Mouse (Mus musculus) lung, postnatal 25 days (tissue): Measurements from ENCODE around the gene Cdh24.
"Not testable (repeated sequence)": the region's sequence is repeated elsewhere in the genome, so short reads cannot be mapped to it uniquely, and the experiment has no call there.

Experiments used
- DNase-seq: peaks from one replicate; pipeline ENCODE4 v3.0.0; 2022; ENCODE audit warnings: low spot score

Gene Cdh24

DNA sequence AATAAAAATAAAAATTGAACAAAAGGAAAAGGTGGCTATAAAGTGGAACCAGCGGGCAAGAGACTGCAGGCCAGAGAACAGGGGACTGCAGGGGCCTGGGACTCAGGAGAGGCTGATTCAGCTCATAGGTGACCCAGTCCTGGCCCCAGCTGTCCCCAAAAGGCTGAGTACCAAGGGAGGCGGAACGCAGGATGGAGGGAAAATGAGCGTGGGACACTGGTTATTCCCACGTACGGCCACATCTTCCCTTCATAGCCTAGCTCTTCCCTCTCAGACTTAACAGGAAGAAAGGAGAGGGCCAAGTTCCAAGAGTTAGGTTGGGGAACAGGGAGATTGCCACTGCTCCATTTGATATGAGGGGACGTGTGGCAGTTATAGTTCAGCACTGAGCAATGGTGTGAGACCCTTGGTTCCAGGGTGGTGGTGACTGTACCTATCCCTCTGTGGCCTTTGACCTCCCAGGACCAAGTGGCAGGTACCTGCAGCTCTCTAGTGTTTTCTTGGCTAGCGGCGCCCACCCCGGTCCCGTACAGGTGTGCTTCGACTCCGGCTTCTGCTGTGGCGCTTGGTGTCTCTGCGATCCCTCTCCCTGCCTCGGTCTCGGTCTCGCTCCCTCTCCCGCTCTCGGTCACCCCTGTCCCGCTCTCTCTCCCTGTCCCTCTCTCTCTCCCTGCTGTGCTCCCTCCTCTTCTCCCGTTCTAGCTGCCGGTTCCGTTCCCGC is 1.2 kb upstream of the Cdh24 start:
- no peak for DNase-seq

DNA sequence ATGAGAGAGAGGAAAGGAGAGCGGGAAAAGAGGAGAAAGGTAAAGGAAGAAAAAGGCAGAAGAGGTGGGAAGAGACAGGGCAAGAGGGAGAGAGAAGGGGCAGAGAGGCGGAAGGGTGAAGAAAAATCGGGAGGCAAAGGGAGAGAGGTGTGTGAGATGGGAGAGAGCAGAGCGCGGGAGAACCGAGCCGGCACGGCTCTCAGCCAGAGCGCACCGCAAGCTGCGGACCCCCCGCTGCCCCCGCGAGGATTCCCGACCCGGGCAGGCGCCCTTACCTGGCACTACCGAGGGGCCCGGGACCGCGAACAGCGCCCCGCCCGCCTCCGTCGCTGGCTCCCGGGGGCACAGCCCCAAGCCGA is 239 bp downstream of the Cdh24 start, which contains the start of gene Gm17606:
TSS of gene Gm17606 (plus strand) at position 7 of the 359 bp plus-strand sequence.
- no peak for DNase-seq

DNA sequence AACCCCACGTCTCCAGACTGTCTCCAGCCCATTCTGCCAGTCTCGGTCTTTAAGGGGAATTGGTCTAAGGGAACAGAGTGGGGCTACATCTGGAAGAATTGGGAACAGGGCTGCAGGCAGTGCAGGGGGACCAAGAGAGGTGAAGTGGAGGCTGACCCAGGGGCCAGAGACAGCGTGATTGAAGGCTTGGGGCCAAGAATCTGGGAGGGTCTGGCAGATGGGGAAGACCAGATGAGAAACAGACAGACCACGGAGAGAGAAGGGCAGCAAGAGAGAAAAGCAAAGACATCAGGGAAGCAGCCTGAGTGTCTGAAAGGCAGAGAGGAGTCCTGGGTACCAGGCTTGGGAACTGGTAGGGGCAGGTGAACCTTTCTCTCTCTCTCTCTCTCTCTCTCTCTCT is 1.0 kb downstream of the Cdh24 start:
- no peak for DNase-seq

DNA sequence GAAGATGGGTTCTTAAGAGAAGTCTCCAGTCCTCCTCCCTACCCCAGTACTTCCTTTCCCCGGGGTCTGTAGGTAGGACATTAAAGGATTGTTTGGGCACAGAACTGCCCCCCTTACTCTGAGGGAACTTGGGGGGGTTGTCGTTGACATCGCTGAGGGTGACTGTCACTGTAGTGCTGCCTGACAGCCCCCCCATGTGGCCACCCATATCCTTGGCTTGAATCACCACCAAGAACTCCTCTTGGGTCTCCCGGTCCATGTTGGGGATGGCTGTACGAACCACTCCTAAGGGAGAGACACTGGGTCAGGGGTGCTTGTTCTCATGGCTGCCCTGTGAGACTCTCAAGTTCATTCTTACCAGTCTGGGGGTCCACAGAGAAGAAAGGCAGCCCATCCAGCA is 3.0 kb downstream of the Cdh24 start:
- no peak for DNase-seq

DNA sequence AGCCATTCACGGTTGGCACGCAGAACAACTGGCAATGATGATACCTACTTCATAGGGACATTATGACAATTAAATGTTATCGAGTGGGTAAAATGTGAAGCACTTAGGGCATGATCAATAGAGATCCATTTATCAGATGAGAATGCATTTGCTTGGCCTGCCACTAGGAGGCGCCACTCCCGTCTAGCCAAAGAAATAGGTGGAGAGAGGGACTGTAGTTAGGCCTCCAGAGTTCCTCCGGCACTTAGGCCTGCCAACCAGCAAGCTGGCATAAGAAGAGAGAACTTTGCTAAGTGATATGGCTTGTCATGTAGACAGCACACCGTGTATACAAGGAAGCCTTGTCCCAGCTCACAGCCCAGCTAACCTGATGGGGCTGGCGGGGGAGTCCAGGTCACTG is 4.2 kb downstream of the Cdh24 start:
- DNase-seq, result peak; percentile 24

DNA sequence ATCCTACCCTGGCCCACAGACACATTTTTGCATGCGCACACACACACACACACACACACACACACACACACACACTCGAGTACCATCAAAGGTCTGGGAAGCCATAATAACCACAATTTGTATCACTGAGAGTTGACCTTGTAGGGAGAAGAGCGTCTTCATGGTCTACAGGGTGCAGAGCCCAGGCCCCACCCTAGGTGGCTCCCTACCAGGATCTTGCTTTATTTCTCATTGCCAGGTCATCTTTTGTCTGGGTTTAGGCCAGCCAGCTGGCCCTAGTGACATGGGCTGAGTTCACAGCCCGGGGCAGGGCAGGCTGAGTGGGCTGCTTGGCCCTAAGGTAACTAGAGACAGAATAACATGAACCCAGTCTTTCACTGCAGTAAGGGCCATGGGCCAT is 7.0 kb downstream of the Cdh24 start:
- DNase-seq, result no peak

DNA sequence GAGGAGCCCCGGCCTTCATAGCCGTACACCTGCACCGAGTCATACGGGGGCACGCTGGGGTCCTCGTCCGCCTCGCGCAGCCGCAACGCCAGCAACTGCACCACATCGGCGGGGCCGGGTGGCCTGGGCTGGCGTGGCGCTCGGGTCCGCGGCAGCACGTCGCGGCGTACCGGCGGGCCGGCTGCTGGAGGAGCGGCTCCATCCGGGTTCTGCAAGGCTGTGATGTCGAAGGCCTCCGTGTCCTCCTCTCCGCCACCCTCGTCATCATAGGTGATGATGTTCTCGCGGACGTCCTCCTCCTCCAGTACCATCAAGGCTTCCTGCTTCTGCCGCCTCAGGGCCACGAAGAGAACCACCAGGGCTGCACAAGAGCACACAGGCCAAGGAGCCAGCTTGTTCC is 8.9 kb downstream of the Cdh24 start:
- DNase-seq, result no peak

DNA sequence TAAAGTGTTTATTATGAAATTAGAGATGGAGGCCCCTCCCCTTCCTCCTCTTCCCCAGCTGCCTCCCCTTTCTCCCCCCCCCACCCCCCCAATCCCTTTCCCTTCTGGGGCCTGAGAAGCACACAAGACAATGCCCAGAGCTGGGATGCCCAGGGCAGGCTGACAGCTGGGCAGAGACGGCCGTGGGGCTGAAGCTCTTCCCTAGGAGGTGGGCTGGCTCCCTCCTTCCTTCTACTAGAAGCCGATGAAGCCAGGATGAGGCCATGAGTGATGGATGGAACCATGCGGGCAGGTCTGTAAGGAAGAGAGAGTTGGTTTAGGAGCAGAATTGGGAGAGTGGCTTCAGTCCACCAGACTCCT is 9.9 kb downstream of the Cdh24 start:
- DNase-seq, result no peak

DNA sequence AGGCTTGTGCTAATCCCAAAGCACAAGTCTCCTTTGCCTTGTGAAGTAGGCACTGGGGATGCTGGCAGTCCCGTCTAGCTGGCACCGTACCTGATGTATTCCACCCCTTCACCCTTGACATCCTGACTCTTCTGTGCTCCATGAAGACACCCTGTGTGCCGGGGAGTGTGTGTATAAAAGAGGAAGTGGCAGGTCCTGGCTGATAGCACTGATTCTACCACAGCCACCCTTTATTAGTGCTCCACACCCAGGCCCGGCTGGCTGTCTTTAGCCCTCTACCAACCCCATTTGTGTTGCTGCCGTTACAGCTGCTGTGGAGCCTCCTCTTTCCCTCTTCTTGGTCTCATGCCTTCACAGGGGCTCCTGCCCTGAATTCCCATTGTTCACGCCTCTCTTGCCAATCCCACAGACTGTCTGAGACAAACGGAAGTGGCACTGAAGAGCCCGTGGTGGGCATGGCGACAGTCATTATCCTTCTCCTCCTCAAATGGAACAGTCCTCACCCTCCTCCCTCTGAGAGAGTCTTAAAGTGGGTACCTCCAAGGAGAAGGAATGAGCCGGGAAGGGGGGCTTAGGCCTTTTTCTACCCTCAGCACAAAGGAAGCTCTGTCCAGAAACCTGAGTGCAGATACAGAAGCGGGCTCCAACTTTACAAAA is 10.5 kb downstream of the Cdh24 start:
- no peak for DNase-seq

DNA sequence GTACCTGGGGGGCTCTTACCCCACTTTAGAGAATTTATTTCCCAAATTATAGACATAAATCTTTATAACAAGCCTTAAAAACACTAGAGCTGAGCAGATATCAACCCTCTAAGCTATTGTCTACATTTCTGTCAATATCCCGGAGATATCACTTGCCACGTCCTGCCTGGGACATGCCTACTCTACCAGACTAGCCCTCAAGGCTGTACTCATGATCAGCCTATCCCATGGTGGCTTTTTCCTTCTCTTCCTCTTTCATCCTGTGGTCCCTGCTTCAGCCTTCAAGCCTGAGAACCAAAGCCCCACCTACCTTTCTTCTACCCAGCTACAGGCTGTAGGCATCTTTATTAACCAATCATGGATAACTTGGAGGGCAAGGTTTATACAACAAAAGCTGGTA is 11.4 kb downstream of the Cdh24 start:
- no peak for DNase-seq

DNA sequence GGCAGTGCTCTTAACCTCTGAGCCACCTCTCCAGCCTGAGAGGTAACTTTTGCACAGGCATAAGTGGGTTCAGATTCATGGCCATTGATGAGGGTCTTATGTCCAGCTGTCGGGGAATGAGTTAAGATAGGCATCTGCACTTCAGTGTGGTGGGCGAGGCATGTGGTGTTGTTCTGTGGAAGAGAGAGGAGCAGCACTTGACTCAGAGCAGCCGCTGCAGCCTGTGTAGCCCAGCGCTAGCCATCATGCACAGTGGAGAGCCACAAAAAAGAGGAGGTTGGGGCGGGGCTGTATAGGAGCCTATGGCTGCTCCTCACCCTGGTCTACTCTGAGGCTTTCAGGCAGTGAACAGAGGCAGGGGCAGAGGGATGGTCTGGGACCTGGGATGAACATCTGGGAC is 13.1 kb downstream of the Cdh24 start:
- DNase-seq, result no peak

DNA sequence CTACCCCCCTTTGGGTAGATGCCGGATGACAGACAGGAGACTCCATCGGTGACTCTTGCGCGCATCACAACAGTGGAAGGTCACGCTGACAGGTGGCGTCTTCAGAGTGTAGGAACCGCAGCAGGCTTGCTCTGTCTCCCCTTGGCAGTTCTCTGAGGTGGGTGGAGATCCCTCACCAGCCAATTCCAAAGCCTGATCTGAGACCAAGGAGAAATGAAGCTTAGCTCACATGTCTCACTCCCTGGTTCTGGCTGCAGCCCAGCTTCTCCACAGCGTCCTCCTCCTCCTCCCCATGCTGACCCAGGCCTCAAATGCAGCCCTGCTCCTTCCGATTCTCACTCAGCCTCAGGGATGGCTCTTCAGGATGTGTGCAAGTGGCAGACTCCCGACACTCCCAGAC is 16.2 kb downstream of the Cdh24 start:
- DNase-seq, result no peak

DNA sequence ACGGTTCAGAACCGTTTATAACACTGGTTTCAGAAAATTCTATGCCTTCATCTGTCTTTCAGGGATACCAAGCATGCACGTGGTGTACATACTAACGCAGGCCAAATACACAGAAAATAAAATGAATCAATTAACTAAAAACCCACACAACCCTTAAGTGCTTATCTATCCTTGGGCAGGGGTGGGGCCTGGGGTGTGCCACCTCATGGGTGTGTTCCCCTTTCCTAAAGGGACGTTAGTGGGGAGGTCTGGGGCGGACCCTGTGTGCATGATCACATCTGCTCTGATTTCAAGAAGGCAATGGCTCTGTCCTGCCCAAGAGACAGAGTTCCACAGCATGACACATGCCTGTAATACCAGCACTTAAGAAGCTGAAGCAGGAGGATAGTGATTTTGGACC is 17.8 kb downstream of the Cdh24 start:
- DNase-seq, result no peak

DNA sequence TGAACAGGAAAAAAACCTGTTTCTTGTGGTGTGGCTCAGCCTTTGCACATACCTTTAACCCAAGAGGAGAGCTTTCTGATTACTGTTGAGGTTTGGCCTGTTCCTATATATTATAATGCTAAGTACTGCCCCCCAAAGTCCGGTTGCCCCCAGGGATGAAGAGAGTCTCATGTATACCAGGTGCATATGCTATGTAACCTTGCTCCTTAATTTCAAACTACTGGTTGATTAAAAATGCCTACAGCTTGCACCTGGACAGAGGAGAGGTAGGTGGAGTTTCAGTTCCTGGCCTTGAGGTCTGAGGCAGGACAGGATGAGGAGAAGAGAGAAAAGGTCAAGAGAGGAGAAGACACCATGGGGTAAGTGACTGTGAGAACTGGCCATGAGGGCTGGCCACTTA is 20.0 kb downstream of the Cdh24 start, which contains the start of gene Psmb11:
TSS of gene Psmb11 (plus strand) at position 301 of the 400 bp plus-strand sequence.
- DNase-seq, result no peak

DNA sequence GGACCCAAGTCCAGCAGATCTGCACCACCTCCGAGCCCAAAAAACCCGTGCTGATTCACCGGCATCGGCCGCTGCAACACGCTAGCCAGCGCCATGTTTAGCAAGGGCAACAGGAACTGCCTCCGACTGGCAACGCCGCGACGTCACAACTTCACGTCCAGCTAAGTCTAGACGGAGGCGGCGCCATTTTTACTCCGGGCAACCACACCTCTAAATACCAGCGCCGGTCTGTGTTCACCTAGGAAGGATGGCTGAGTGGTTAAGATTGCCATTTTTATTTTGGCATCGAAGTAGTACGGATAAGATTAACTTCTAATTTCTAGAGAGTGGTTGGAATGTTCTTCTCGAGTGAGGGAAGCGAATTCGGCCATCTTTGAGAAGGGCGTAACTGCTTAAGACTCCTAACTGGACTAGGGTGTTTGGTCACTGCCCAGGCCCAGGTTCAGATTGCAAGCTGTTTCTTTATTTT is 23.2 kb downstream of the Cdh24 start, which contains the start of gene Psmb5:
TSS of gene Psmb5 (minus strand) at position 126 of the 469 bp plus-strand sequence.
- DNase-seq, result peak; percentile 90

DNA sequence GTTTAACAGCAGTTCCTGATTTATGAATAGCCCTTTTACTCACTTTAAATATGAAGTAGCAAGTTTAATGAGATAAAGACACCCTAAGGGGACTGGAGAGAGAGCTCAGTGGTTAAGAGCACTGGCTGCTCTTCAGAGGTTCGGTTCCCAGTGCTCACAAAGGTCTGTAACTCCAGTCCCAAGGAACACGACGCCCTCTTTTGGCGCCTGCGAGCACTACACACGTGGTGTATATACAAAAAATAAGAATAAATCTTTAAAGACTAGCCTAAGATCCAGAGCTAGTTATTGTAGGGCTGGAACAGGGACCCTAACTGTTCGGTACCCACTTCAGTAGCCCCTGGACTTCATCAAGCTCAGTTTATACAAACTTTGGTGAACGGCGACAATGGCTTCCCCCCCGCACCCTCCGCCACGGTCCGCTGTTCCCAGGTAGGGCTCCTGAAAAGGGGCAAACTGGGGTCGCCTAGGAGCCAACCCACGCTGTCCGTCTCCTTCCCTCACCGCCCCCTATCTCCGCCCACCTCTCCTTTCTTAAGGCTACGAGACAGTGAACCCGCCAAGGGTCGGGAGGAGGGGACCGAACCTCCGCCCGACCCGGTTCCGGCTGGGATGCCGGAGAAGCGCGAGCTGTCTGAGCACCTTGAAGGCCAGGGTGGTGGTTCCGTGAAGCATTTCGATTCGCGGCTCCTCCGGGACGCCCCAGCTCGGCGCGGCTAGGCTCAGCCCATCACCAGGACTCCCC is 23.8 kb downstream of the Cdh24 start:
- DNase-seq, result no peak

DNA sequence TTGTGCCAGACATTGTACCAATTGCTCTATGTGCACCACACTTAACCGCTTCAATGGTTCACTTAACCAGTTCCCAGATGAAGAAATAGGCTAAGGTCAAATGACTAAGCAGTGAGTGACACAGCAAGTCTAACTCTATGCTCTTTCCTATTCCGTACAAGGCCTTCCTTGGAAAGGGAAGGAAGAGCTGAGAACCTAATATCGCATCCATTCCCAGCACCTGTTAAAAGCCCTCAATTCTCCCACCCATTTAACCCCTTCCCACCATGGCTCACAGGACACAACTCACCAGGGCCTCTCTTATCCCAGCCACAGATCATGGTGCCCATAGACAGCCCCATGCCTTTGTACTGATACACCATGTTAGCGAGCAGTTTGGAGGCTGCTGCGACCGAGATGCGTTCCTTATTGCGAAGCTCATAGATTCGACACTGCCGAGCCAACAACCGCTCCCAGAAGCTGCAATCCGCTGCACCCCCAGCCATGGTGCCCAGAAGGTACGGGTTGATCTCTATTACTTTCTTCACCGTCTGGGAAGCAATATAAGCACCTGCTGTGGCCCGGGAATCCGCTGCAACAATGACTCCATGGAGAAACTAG is 24.8 kb downstream of the Cdh24 start:
- no peak for DNase-seq

DNA sequence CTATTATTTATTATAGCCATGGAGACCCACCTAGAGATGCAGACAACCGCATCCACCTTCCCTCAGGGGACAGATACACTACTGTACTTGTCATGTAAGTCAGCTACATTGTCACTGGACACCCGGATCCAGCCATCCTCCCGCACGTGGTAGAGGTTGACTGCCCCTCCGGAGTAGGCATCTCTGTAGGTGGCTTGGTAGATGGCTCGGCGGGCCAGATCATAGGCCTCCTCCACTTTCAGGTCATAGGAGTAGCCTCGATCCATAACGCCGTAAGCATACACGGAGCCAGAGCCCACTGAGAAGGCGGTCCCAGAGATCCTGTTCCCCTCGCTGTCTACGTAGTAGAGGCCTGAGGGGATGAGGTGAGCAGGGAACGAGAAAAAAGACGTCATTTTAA is 27.0 kb downstream of the Cdh24 start:
- DNase-seq, result not testable (repeated sequence)

DNA sequence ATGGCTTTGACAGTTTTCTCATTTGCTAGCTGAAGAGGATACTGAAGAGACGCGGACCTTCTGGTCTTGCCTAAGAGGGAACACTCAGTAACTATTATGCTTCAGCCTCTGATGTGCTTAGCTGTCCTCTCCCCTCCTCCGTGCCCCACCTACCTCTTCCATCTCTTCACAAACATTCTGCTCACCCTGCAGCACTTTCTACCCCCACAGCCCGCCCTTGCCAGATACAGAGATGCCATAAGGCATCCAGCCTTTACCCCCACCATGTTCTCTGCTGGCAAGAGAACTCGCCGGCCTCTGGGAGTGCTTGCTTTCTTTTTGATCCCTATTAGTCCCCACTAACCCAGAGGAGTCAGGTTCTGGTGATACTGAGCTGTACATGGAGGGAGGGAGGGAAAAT is 30.5 kb downstream of the Cdh24 start:
- no peak for DNase-seq

DNA sequence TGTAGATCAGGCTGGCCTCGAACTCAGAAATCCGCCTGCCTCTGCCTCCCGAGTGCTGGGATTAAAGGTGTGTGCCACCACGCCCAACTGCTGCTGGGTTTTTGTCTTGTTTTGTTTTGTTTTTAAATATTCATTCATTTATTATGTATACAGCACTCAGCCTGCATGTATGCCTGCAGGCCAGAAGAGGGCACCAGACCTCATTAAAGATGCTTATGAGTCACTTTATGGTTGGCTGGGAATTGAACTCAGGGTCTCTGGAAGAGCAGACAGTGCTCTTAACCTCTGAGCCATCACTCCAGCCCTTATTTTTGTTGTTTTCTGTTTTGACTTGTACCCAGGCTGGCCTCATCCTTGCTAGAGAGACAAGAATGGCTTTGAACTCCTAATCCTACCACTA is 31.2 kb downstream of the Cdh24 start:
- DNase-seq, result peak; percentile 30

DNA sequence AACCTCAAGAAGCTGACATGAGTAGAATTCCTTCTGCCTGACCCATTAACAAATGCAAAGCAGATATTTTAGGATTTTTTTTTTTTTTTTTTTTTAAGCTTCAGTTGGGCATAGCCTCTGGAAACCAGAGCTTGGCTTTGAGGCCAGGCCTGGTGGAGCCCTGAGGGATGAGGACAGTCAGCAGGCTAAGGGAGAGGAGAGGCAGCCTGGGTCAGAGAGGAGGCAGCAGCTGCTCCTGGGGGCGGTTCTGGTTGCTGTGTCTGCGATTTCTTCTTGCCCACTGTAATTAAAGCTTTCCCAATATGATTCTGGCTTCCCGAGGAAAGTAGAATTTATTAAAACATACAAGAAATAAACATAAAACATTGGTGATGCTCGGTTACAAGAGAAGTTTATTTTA is 31.9 kb downstream of the Cdh24 start:
- no peak for DNase-seq

DNA sequence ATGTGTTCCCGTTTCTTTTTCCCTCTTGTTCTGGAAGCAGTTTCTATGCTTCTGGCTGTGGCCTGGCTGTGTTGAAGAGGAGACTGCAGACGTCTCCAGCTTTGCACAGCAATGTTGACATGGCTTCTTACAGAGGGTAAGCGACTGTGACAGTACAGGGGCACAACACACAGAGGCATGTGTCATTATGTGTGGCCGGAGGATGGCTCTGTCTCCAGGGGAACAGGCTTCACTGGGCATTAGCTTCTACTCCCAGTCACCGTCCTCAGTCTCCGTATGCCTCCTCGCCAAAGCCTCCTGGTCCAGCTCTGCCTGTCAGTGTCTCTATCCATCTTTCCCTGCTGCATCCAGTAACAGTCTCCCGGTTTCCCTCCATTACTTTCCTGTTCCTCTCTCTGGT is 33.9 kb downstream of the Cdh24 start:
- no peak for DNase-seq
